Mouse (Mus musculus): ENCODE measurements at regions not wholly inside any gene's neighbourhood (a gene's known extent, or its start where the extent isn't known, plus 50 kb on each side); places are given as distances from the start of the nearest gene placed in this dataset.

DNA sequence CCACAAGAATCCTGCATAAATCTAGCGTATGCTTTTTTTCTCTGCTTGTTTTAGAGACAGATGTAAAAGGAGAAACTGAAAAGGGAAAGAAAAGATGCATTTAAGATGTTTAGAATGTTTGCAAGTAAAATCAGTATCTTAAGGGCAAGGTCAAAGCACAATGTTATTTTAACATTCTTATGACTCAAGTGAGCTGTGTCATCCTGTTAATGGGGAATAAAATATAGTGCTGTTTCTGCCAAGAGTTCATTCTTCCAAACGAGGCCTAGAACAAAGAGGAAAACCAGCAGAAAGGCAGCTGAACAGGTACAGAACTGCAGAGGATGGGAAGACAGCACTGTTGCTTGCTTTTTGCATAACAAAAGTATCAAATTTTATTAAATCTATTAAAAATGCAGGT is 156.7 kb upstream of the Tmtc1 start:
- DNase-seq (ENCODE audit: low spot score), result no peak

DNA sequence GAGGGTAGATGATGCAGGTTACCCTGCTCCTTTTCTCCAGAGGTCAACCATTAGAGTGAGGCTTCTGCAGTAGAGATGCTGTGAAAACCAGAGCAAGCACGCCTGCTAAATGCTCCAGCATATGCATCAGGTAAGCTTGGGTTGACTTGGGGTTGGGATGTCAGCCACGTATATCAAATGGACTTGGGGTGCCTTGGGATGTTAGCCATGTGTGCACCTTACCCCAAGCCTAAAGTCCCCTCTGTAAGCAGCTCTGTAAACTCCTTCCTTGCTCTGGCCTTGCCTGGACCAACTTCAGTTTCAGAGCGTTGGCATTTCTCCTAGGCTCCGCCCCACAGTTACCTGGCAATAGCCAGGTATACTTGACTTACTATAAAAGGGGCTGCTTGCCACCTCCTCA is 155.3 kb upstream of the Tmtc1 start:
- no peak for DNase-seq (ENCODE audit: low spot score)

DNA sequence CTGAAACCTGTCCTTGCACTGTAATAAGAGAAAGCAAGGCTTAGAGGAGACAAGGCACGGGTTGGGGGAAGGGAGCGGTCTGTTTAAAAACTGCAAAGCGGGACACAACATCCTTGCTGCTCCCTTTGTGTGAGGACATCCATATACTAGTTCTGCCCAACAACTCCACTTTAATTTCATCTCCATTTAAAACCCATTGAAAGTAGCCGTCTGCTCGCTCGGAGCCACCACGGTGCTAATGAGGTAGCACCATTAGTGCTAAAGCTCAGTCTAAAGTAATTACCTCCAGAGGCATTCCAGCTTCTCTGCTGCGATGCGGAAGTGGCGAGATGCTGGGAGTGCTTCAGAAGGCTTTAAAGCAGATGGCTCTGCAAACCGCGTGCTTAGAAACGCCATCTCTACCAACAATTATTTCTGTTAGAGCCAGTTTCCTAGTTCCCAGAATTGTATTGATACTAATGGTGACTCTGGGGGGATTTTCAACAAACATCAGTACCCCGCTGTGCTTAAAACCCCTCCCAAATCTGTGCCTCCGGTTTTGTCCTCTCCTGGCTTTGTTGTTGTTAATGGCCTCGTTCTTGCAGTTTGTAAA is 154.7 kb upstream of the Tmtc1 start:
- DNase-seq (ENCODE audit: low spot score), result peak; percentile 30

DNA sequence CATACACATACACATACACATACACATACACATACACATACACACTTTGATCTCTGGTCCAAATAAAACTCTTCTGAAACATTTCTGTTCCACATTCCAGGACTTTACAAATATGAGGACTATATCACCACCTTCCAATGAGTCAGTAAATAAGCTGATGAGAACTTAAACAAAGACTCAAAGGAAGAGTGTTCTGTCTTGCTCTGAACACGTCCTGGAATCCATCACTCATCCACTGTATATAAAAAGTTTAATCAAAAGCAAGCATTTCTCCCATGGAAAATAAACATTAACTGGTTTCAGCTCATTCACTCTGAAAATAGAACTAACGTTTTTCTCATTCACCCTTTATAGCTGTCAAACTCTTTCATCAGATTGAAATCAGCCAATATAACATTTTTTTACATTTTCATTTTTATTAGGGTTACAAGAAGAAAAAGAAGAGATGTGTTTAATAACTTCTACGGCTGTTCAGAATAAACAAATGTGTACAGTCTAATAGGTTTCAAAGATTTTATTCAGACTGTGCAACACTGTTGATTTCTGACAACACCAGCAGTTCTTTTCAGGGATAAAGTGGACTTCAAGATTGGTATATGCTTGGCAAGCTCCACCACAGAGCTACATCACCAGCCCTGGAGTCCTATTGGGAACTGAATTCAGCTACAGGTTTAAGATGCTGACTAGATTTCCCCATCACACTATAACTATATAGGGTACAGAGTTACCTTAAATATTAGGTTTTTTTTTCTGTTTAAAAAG is 151.0 kb upstream of the Tmtc1 start:
- DNase-seq (ENCODE audit: low spot score), result no peak

DNA sequence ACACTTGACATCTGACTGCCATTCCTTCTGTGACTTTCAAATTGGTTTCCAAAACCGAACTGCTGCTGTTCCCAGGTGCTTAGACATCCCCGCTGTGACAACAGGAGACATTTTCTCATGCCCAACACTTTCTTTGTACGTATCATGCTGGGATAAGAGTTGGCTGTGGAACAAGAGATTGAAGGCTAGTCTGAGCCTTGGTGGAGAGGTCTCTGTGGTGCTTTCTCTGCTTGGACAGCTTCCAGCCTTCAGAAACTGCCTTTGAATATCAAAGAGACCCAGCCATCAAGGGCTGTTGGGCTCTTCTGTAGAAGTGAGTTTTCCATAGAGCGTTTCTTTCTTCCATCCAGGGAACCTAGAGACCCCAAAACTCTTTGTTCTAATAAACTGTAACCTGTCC is 144.8 kb upstream of the Tmtc1 start:
- no peak for DNase-seq (ENCODE audit: low spot score)

DNA sequence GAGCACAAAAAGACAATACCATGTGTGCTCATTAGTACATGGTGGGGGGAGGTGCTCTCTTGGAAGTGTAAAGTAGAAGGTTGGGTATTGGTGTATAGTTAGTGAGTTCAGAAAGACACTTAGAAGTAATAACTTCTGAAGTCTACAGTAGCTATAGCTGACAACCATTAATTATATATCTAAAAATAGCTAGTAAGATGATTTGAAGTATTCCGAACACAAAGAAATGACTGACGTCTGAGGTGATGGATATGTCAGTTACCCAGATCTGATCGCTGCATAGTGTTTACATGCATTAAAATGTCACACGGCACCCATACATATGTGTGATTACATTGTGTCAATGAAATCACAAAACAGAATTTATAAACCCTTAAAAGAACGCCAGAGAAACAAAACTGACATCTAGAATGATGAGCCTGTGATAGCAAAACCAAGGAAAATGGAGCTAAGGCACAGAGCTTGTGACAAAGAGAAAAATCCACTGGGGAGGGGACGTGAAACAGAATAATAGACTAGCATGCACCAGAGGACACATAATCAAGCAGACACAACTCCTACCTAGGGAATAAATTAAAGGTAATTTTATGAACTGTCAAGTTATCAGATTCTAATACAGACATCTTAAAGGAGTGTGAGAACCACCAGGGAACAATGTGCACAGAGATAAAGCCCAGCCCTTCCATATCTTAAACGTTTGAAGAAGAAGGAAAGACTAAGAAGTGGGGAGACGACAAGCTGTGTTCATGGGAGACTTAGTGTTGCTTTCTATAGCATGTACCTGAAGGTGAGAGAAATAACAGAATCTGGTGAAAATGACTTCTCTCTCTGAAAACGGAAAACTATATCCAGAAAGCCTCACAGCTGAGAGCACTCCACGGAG is 142.5 kb upstream of the Tmtc1 start:
- no peak for DNase-seq (ENCODE audit: low spot score)

DNA sequence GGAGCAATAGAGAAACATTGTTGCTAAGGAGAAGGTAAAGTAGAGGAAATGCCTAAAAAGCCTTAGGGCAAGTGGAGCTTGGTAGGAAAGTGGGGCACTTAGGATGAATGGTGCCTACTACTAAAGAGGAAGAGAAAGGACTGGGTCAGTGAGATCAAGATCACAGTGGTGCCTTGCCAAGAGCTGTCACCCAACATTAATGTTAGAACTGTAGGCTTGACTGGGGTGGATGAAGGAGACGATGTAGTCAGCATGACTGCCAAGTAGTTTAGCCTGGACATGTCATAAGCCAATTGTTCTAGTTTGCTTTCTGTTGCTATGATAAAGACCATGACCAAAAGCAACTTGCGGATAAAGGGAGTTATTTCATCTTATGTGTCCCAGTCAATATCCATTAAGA is 139.9 kb upstream of the Tmtc1 start:
- DNase-seq (ENCODE audit: low spot score), result no peak

DNA sequence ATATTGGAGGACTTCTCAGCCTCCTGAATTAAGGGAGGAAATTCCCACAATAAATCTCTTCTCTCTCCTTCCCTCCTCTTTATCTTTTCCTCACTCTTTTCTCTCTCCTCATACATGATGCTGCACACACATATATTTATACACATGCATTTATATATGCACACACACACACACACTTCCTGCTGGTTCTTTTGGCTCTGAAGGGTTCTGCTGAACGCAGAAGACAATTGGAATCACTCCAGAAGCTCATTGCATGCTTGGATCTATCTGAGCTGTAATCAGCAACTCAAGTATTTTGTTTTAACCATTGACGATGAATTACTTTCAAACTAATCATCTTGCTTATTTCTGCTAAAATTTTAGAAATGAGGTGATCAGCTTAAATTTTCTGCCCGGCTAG is 134.1 kb upstream of the Tmtc1 start:
- DNase-seq (ENCODE audit: low spot score), result no peak

DNA sequence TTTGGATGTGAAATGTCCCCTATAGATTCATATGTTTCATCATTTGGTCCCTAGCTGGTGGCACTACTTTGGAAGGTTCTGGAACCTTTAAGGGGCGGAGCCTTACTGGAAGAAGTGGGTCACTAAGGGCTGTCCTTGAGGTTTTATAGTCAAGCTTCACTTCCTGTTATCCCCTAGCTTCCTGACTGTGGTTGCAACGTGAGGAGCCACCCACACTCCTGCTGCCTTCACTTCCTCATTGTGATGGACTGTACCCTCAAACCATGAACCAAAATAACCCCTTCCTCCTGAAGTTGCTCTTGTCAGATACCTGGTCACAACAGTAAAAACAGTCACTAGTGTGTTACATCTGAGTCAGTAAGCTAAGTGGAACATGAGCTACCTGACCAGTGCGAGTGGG is 133.5 kb upstream of the Tmtc1 start:
- DNase-seq (ENCODE audit: low spot score), result no peak

DNA sequence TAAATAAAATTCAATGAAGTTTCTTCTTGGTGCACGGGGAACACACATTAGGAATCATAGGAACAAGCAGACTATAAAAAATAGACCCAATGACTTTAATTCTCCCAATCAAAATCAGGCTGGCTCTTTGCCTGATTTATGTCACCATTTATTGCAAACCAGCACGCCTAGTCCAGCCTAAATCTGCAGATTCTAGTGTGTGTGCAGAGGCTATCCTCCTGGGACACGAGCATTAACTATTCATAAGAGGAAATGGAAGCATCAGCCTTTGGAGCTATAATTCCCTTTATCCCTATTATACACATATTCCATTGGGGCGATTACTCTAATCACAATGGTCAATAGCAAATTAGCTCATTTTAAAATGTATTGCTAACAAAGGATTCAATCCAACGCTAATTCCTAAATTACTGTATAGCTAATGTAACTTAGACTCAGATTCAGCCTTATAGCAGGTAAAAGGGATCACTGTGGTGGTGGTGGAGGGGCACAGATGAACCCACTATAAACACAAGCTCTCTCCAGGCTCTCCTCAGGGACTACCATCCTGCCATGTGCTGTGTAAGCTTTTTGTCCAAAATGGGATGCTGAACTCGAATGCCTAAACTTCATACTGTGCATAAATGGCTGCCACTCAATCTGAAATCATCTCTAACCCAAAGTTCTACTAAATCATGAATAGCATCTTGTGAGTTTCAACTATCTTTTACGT is 130.7 kb upstream of the Tmtc1 start:
- no peak for DNase-seq (ENCODE audit: low spot score)

DNA sequence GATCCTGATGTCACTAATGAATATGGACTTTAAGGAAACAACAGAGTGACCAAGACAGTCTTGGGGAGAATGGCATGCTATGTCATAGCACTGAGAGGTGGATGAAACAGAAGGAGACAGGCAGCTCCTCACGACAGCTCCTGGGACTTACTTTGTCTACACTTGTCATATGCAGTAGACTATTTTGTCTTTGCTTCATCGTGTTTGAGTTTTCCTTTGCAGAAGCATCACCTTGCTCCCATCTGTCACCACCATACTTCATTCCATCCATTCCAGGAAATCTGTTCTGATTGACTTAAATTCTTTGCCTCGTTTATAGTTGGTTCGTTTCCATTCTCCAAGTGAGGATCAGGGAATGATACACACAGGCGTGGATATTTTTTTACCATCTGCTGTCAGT is 128.0 kb upstream of the Tmtc1 start:
- DNase-seq (ENCODE audit: low spot score), result no peak

DNA sequence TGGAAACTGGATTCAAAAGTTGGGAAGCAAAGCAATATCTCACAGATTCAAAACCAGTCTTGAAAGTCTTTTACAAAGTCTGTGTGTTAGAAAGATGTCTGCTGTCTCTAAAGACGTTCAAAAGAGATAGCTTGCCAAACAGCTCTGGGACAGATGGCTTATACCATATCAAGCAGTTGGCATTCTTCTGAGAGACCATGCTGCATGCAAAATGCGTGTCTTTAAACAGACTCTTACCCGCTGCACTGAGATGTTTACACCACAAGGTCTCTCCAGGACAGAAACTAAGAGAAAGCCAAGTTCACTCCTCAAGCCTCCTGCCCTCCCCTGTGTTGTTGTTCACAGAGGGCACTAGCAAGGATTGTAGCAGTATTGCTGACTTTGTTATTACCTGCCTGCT is 127.5 kb upstream of the Tmtc1 start:
- DNase-seq (ENCODE audit: low spot score), result no peak

DNA sequence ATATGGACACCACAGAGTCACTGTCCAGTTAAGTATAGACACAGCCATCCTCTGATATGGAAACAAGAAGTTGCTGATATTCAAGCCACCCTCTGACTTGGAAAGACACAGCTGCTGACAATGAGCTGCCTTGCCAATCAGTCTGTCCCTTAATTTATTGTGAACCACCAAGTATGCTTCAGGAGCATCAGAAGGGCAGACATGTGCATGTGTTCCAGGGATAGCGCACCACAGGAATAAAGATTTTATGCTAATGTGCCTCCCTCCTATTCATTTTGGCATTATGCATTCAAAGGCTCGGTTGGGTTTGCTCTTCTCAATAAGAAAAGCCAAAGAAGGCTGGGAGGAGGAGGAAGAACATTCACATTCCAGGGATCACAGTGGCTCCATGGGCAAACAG is 120.0 kb upstream of the Tmtc1 start:
- no peak for DNase-seq (ENCODE audit: low spot score)

DNA sequence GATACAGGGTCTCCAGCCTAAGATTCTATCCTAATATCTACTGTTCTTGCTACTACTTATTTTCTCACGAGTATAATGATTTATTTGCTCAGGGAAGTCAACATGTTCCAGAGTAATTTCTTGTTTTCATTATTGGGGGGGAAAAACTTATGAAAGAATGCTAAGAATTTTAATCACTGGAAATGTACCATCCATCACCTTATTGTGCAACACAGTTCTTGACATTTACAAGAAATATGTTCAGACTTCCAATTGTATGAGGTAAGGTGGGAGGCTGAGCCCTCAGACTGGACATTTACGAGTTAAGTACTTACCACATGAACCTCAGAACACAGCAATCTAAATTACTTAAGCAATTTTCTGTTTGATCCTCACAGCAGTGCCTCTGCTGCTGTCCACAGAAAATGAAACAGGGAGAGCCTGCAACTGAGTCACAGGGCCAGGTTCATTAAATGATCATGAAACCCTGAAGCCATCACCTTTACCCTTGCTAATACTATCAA is 118.1 kb upstream of the Tmtc1 start:
- DNase-seq (ENCODE audit: low spot score), result no peak

DNA sequence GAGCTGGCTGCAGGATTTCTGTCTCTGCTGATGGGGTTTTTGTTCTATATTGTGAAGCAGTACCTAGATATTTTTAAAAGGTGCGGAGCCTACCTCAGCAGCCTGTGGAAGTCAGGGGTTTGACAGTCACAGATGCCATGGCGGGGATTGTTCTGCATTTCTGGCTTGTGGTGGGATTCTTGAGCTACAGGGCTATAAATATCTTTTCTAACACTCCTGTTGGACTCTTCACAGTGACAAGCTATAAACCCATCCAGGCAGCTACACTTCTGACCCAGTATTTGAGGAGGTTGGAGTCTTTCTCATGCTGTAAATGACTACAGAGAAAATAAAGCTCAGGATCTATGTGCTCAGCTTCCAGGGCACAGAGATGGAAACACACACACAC is 112.3 kb upstream of the Tmtc1 start:
- no peak for DNase-seq (ENCODE audit: low spot score)

DNA sequence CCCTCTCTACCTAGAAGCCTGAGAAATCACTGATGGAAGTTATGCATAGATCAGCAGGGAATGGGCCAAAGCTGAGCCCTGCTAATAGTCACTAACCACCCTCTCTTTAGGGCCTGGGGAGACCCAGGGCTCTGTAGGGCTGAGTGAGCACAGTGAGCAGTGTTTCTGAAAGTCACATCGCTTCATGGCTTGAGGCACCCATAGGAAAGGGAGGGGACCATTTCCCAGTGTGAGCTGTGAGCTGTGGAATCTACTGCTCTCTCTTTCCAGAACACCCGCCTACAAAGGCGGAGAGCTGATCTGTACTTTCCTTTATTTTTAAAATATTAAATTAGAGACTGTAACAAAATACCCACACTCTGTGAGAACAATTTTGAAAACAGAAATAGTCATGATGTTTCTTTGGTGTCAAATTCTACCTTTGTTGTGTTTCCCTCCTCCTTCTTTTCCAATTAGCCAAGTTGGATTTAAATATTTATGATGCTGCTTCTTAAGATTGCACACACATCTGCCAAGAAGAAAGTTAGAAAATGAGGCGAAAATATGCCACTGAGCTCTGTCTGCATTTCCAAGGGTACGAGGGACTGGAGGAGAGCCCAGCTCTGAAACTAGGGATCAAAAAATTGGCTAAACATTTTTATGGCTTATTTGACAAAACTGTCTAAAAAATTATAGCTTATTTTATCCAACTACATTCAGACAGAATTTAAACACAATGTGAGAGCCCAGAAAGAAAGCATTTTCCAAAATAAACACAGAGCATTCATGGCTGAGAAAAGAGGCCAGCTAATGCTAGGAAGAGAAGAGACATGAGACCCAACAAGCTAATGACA is 111.7 kb upstream of the Tmtc1 start:
- no peak for DNase-seq (ENCODE audit: low spot score)

DNA sequence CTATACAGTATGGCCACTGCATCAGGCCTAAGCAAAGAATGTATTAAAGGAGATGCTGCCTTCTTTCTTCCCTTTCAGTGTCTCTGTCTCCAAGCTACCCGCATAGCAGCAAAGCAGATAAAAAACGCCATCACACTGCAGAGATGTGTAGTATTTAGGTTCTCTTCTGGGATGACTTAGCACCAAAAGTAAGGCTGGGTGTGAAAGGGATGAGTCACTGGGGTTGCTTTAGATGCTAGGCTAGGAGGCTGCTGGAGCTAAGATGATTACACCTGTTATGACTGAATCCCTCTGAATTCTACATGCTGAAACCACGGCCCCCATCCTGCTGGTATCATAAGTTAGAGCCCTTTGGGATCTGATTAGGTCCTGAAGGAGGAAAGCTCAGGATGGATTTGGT is 110.3 kb upstream of the Tmtc1 start:
- no peak for DNase-seq (ENCODE audit: low spot score)

DNA sequence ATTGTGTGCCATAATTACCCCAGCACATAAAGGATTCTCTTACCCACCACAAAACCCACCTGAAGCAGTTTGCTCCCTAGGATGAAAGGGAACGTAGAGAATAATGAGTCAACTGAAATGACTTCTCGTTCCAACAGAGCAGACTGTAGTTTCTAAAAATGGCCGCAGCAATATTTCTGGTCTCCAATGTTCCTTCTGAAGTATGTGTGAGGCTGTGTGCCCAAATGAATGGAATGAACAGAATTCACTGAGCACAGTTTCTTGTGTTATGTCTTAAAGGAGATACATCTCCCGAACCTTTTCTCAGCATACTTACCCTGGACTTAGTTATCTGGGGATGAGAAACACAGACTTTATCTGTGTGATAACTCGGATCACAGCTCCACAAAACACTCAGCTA is 109.4 kb upstream of the Tmtc1 start:
- DNase-seq (ENCODE audit: low spot score), result no peak

DNA sequence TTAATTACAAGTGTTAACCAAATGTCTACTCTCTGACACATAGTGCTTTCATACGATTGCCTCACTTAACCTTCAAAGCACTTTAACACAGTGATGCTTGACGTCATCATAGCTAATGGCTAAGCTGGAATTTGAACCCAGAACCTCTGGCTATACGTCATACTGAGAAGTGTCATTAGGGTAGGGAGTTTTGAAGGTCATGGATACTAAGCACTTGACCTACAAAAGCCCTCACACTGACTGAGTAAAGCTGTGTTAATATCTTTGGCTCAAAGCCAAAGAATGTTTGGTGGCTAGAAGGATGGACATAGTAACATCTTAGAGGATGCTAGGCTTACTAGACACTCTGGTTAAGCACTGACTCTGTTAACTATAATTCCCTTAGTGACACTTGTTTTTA is 106.9 kb upstream of the Tmtc1 start:
- no peak for DNase-seq (ENCODE audit: low spot score)

DNA sequence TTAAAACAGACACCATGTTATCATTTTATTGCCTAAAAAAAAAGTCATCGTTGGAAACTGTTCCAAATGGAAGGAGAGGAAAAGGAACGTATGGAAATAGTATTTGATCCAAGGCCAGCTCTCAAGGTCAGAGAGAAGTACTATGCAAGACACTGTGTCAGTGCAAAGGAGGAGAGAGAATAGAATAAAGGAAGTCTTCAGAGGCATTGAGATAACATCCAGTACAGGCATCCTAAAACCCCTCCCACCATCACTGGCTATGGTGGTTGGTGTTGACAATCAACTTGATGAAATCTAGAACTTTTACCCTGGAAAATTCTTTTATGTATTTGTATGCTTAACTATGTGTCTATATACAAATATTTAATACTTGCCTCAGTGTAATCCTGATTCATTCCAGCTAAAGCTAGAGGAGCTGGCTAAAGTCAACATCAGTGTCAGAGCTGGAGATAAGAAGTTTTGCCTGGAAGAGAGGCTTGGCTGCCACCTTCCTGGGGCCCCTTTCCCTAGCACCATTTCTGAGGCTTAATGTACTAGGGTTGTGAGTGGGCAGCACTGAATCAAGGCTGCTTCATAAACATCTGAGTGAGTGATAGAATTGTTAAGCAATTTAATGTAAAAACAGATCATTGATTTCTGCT is 104.1 kb upstream of the Tmtc1 start:
- no peak for DNase-seq (ENCODE audit: low spot score)
